ENCODE assay signal across 8 mouse cellular contexts in the genomic region with DNA sequence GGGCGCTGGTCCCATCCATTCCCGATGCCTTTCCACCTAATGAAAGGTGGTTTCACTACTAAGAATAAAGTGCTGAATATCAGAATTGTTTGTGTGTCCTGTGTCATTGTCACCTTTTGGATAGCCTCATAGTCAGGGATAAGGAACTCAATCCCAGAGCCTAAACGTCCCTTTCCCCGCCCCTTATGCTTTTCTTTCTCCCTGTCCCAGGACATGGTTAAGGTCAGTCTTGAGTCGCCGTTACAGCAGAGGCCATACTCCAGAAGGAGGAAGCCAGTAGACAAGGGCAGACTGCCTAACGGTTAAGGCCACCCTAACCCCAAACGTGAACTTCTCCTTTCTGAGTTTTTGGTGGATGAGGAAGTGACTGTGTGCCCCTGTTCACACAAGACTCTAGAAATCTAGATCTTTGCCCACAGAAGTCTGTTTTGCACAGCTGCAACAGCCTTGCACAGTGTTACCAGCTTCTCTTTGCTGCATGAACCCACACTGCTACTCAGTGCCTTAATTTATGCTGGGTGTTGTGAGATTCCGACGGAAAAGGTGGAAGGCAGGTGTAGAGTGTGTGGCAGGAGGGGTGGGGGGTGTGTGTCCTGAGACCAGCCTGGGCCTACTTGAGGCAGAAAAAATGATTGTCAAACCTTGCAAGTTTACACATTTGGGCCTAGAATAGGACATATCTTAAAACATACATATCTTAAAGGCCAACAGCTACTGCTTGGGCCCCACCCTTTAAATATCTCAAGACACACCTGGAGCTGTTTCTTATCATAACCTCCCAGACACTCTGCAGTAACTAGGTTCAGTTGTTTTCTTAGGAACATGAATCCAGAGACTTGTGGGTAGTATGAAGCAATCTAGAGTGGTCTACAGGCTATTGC. TPM values are rescaled to one million over a fixed set of nuclear protein-coding genes. Genes with fewer than 3 reads are reported as not detected.
DNase-seq lines count a peak whose midpoint lies in the region; ATAC-seq and TF ChIP-seq lines count a peak whose summit lies in the region.

No protein-coding gene starts in this region.

- H3K9me3 ChIP-seq in embryonic facial prominence, embryonic 11.5 days (replicated peaks; ENCODE audit: control insufficient read depth, low read length): no peaks in the 10 kb centered on the region
- H3K9me3 ChIP-seq in hindbrain, embryonic 10.5 days: no peaks in the 10 kb centered on the region
- no peaks in the 10 kb centered on the region for H3K9me3 ChIP-seq in midbrain, postnatal 0 days (ENCODE audit: low read length)

- peak; percentile 32; the same call in 1 of the 2 replicates for TF ChIP-seq POLR2A in liver, adult 2 months (IDR thresholded peaks at IDR 0.05; ENCODE audit: extremely low read depth, insufficient read depth, low read length)

- H3K27me3 ChIP-seq in embryonic facial prominence, embryonic 11.5 days (ENCODE audit: control insufficient read depth, insufficient read depth, low read length): no peaks in the 10 kb centered on the region
- H3K27me3 ChIP-seq in hindbrain, embryonic 10.5 days (ENCODE audit: insufficient read depth, poor library complexity, severe bottlenecking): no peaks in the 10 kb centered on the region
- H3K27me3 ChIP-seq in liver, adult 2 months (ENCODE audit: control insufficient read depth, insufficient read depth, low read length): no peaks in the 10 kb centered on the region
- no peaks in the 10 kb centered on the region for H3K27me3 ChIP-seq in midbrain, postnatal 0 days (ENCODE audit: insufficient read depth, low read length)

- H3K36me3 ChIP-seq in embryonic facial prominence, embryonic 11.5 days (replicated peaks; ENCODE audit: control insufficient read depth, insufficient read depth, low read depth, low read length): no peaks in the 10 kb centered on the region
- peaks cover 31% of the 10 kb centered on the region for H3K36me3 ChIP-seq in hindbrain, embryonic 10.5 days
- peaks cover 14% of the 10 kb centered on the region for H3K36me3 ChIP-seq in liver, adult 2 months (ENCODE audit: control insufficient read depth, insufficient read depth, low read length)
- peaks cover under 1% of the 10 kb centered on the region; the same call in 1 of the 2 replicates for H3K36me3 ChIP-seq in midbrain, postnatal 0 days (ENCODE audit: insufficient read depth, low read length)

- WGBS in embryonic facial prominence, embryonic 11.5 days: 62% methylated on average over 10 of the region's 10 CpGs
- 66% methylated on average over 10 of the region's 10 CpGs for WGBS in hindbrain, embryonic 10.5 days
- 5% methylated on average over 10 of the region's 10 CpGs for WGBS in liver, adult 2 months
- WGBS in midbrain, postnatal 0 days: 65% methylated on average over 10 of the region's 10 CpGs

- DNase-seq in T-cell, adult 2 months (ENCODE audit: low spot score): peak; percentile 22
- no peak for DNase-seq in embryonic facial prominence, embryonic 11.5 days (ENCODE audit: low spot score)
- DNase-seq in hindbrain, embryonic 10.5 days (ENCODE audit: low spot score): no peak
- DNase-seq in liver, adult 2 months (ENCODE audit: extremely low read depth, low read depth, low spot score): peak; percentile 65
- no peak for DNase-seq in midbrain, postnatal 0 days (ENCODE audit: low spot score)
- peak; percentile 24 for DNase-seq in thymus, postnatal 14 days
- no peak for DNase-seq in gastrocnemius, adult 8-10 months (ENCODE audit: low spot score in 2 of 2)
- no peak for DNase-seq in ovary, postnatal 10 days (ENCODE audit: low spot score)

- H3K4me1 ChIP-seq in embryonic facial prominence, embryonic 11.5 days (ENCODE audit: control insufficient read depth, insufficient read depth, low read length): no peaks in the 10 kb centered on the region
- H3K4me1 ChIP-seq in hindbrain, embryonic 10.5 days (replicated peaks): peaks cover 30% of the 10 kb centered on the region
- peaks cover 23% of the 10 kb centered on the region for H3K4me1 ChIP-seq in liver, adult 2 months (ENCODE audit: control insufficient read depth, insufficient read depth, low read length)
- 0 out of 2 replicates have a peak, but pooled peaks cover 3% of the 10 kb centered on the region for H3K4me1 ChIP-seq in midbrain, postnatal 0 days (ENCODE audit: insufficient read depth, low read length)

- no peak for ATAC-seq in embryonic facial prominence, embryonic 11.5 days (replicated peaks; ENCODE audit: insufficient number of reproducible peaks, low FRiP score, low TSS enrichment, low read depth)
- ATAC-seq in midbrain, postnatal 0 days (ENCODE audit: low FRiP score): no peak

- peak overlapping the region; percentile 59 for H3K4me2 ChIP-seq in embryonic facial prominence, embryonic 11.5 days (ENCODE audit: low read depth, low read length)
- H3K4me2 ChIP-seq in midbrain, postnatal 0 days (ENCODE audit: low read depth, low read length, poor library complexity, severe bottlenecking): peak overlapping the region; percentile 83

- H3K9ac ChIP-seq in embryonic facial prominence, embryonic 11.5 days (replicated peaks; ENCODE audit: low read length): peak overlapping the region; percentile 82
- peak overlapping the region; percentile 93 for H3K9ac ChIP-seq in liver, adult 2 months (ENCODE audit: low read depth, low read length)
- H3K9ac ChIP-seq in midbrain, postnatal 0 days (replicated peaks; ENCODE audit: low read length, poor library complexity, severe bottlenecking): peak overlapping the region; percentile 81; the same call in 1 of the 2 replicates

- peak overlapping the region; percentile 70 for H3K4me3 ChIP-seq in embryonic facial prominence, embryonic 11.5 days (ENCODE audit: low read depth, low read length)
- H3K4me3 ChIP-seq in hindbrain, embryonic 10.5 days: peak overlapping the region; percentile 86
- peak overlapping the region; percentile 86 for H3K4me3 ChIP-seq in liver, adult 2 months (ENCODE audit: insufficient read depth, low read depth, low read length)
- H3K4me3 ChIP-seq in midbrain, postnatal 0 days (ENCODE audit: low read depth, low read length): peak overlapping the region; percentile 70

- peaks cover 4% of the 10 kb centered on the region; the same call in 1 of the 2 replicates for H3K79me2 ChIP-seq in liver, adult 2 months (ENCODE audit: control insufficient read depth, insufficient read depth, low read length)

- no peak overlapping the region for H3K27ac ChIP-seq in embryonic facial prominence, embryonic 11.5 days (replicated peaks; ENCODE audit: low read depth, low read length)
- H3K27ac ChIP-seq in hindbrain, embryonic 10.5 days: peak overlapping the region; percentile 94
- H3K27ac ChIP-seq in liver, adult 2 months (replicated peaks; ENCODE audit: insufficient read depth, low read depth, low read length): peak overlapping the region; percentile 99
- H3K27ac ChIP-seq in midbrain, postnatal 0 days (ENCODE audit: low read depth, low read length): no peak overlapping the region

- TF ChIP-seq CTCF in liver, adult 2 months (IDR thresholded peaks at IDR 0.05; ENCODE audit: low read depth, low read length): no peak
- no peak for TF ChIP-seq CTCF in midbrain, postnatal 0 days (IDR thresholded peaks at IDR 0.05)

RNA-seq across cellular contexts. Expression of gene Gpx1, which starts 1.8 kb away (rescaled TPM):
- 888 and 899 TPM in 2 replicates for polyA plus RNA-seq in embryonic facial prominence, embryonic 11.5 days (2014; fragmentation: Nextera tagmentation; extraction: Ambion mirVana)
- polyA plus RNA-seq in hindbrain, embryonic 10.5 days (2016; fragmentation: Nextera tagmentation; extraction: Ambion mirVana): 816 and 892 TPM in 2 replicates
- 5,129 and 5,348 TPM in 2 replicates for total RNA-seq in liver, adult 2 months (2014; rRNA removed)
- 8,357 and 9,405 TPM in 2 replicates for polyA plus RNA-seq in liver, adult 2 months (2012; rRNA removed)
- total RNA-seq in midbrain, postnatal 0 days (2014; rRNA removed): 225 and 226 TPM in 2 replicates
- polyA plus RNA-seq in midbrain, postnatal 0 days (2015; fragmentation: Nextera tagmentation; extraction: Ambion mirVana): 430 and 447 TPM in 2 replicates
- total RNA-seq in gastrocnemius, adult 8-10 months (2022): 10 to 100 TPM; 66.3 to 72.7 (median 68.8) TPM

RNA-seq across cellular contexts. Expression of gene Usp4, which starts 7.2 kb away (rescaled TPM):
- polyA plus RNA-seq in embryonic facial prominence, embryonic 11.5 days (2014; fragmentation: Nextera tagmentation; extraction: Ambion mirVana): 128 and 149 TPM in 2 replicates
- 124 and 128 TPM in 2 replicates for polyA plus RNA-seq in hindbrain, embryonic 10.5 days (2016; fragmentation: Nextera tagmentation; extraction: Ambion mirVana)
- 62.0 and 63.8 TPM in 2 replicates for total RNA-seq in liver, adult 2 months (2014; rRNA removed)
- polyA plus RNA-seq in liver, adult 2 months (2012; rRNA removed): 63.3 and 65.2 TPM in 2 replicates
- total RNA-seq in midbrain, postnatal 0 days (2014; rRNA removed): 114 and 132 TPM in 2 replicates
- 102 and 106 TPM in 2 replicates for polyA plus RNA-seq in midbrain, postnatal 0 days (2015; fragmentation: Nextera tagmentation; extraction: Ambion mirVana)
- total RNA-seq in gastrocnemius, adult 8-10 months (2022): 10 to 100 TPM; 72.7 to 90.9 (median 87.3) TPM

RNA-seq across cellular contexts. Expression of gene Tcta, which starts 34.5 kb away (rescaled TPM):
- 20.6 and 25.4 TPM in 2 replicates for polyA plus RNA-seq in embryonic facial prominence, embryonic 11.5 days (2014; fragmentation: Nextera tagmentation; extraction: Ambion mirVana)
- polyA plus RNA-seq in hindbrain, embryonic 10.5 days (2016; fragmentation: Nextera tagmentation; extraction: Ambion mirVana): 20.7 and 32.7 TPM in 2 replicates
- total RNA-seq in liver, adult 2 months (2014; rRNA removed): 17.7 and 17.9 TPM in 2 replicates
- 35.2 and 41.2 TPM in 2 replicates for polyA plus RNA-seq in liver, adult 2 months (2012; rRNA removed)
- 59.8 and 61.2 TPM in 2 replicates for total RNA-seq in midbrain, postnatal 0 days (2014; rRNA removed)
- 76.3 and 79.8 TPM in 2 replicates for polyA plus RNA-seq in midbrain, postnatal 0 days (2015; fragmentation: Nextera tagmentation; extraction: Ambion mirVana)
- total RNA-seq in gastrocnemius, adult 8-10 months (2022): 10 to 100 TPM; 30.8 to 37.3 (median 34.3) TPM

RNA-seq across cellular contexts. Expression of gene Rhoa, which starts 34.6 kb away (rescaled TPM):
- 282 and 303 TPM in 2 replicates for polyA plus RNA-seq in embryonic facial prominence, embryonic 11.5 days (2014; fragmentation: Nextera tagmentation; extraction: Ambion mirVana)
- 271 and 385 TPM in 2 replicates for polyA plus RNA-seq in hindbrain, embryonic 10.5 days (2016; fragmentation: Nextera tagmentation; extraction: Ambion mirVana)
- 123 TPM in 2 replicates for total RNA-seq in liver, adult 2 months (2014; rRNA removed)
- 64.7 and 82.8 TPM in 2 replicates for polyA plus RNA-seq in liver, adult 2 months (2012; rRNA removed)
- total RNA-seq in midbrain, postnatal 0 days (2014; rRNA removed): 120 and 124 TPM in 2 replicates
- 242 and 252 TPM in 2 replicates for polyA plus RNA-seq in midbrain, postnatal 0 days (2015; fragmentation: Nextera tagmentation; extraction: Ambion mirVana)
- 100 to 1,000 TPM in 2 of 4 experiments, 10 to 100 TPM in 2; 87.6 to 104 (median 99.6) TPM for total RNA-seq in gastrocnemius, adult 8-10 months (2022)

RNA-seq across cellular contexts. Expression of gene Amt, which starts 43.8 kb away (rescaled TPM):
- polyA plus RNA-seq in embryonic facial prominence, embryonic 11.5 days (2014; fragmentation: Nextera tagmentation; extraction: Ambion mirVana): 14.6 and 16.4 TPM in 2 replicates
- 31.4 and 34.7 TPM in 2 replicates for polyA plus RNA-seq in hindbrain, embryonic 10.5 days (2016; fragmentation: Nextera tagmentation; extraction: Ambion mirVana)
- total RNA-seq in liver, adult 2 months (2014; rRNA removed): 65.5 and 66.6 TPM in 2 replicates
- 45.8 and 54.5 TPM in 2 replicates for polyA plus RNA-seq in liver, adult 2 months (2012; rRNA removed)
- 27.7 and 30.2 TPM in 2 replicates for total RNA-seq in midbrain, postnatal 0 days (2014; rRNA removed)
- polyA plus RNA-seq in midbrain, postnatal 0 days (2015; fragmentation: Nextera tagmentation; extraction: Ambion mirVana): 28.1 and 30.9 TPM in 2 replicates
- total RNA-seq in gastrocnemius, adult 8-10 months (2022): 1 to 10 TPM in 1 of 4 experiments, under 1 TPM in 3; 0.32 to 1.3 (median 0.54) TPM

Comparison
In these comparisons a context has a peak if more than half of its experiments do, and no peak if none do; other contexts are left out.
1. DNase-seq: peak in T-cell, adult 2 months (single experiment), liver, adult 2 months (single experiment) and thymus, postnatal 14 days (single experiment); none in embryonic facial prominence, embryonic 11.5 days (single experiment), hindbrain, embryonic 10.5 days (single experiment), midbrain, postnatal 0 days (single experiment), gastrocnemius, adult 8-10 months (0 of 2) and ovary, postnatal 10 days (single experiment).
2. H3K27ac ChIP-seq: peak in hindbrain, embryonic 10.5 days (single experiment) and liver, adult 2 months (single experiment); none in embryonic facial prominence, embryonic 11.5 days (single experiment) and midbrain, postnatal 0 days (single experiment).
3. Peak in every context shown above with its lines, with median percentiles within 50 percentile points of each other: H3K4me3 ChIP-seq and H3K9ac ChIP-seq.